Mouse (Mus musculus): Measurements from ENCODE around the gene Prkag2.
"Not testable (repeated sequence)": the region's sequence is repeated elsewhere in the genome, so short reads cannot be mapped to it uniquely, and the experiment has no call there.

Prkag2 gene

GRCm38 (mm10) chr5:24873221-24873620, 227.2 kb downstream of the Prkag2 start:
- DNase-seq (ENCODE audit: low read depth, low spot score): no peak

GRCm38 (mm10) chr5:24871276-24871675, 229.2 kb downstream of the Prkag2 start:
- no peak for DNase-seq (ENCODE audit: low read depth, low spot score)

GRCm38 (mm10) chr5:24869796-24870289, 230.6 kb downstream of the Prkag2 start:
- DNase-seq (ENCODE audit: low read depth, low spot score): no peak

- DNase-seq (ENCODE audit: low read depth, low spot score): no peak
Measured at GRCm38 (mm10) chr5:24863804-24864203, 236.6 kb downstream of the Prkag2 start.

GRCm38 (mm10) chr5:24861449-24861930, 239.0 kb downstream of the Prkag2 start:
- no peak for DNase-seq (ENCODE audit: low read depth, low spot score)

GRCm38 (mm10) chr5:24860635-24861448, 239.6 kb downstream of the Prkag2 start:
- DNase-seq (ENCODE audit: low read depth, low spot score): no peak

- DNase-seq (ENCODE audit: low read depth, low spot score): no peak
Measured at GRCm38 (mm10) chr5:24859771-24860540, 240.5 kb downstream of the Prkag2 start.

GRCm38 (mm10) chr5:24854827-24855600, 245.4 kb downstream of the Prkag2 start:
- DNase-seq (ENCODE audit: low read depth, low spot score): no peak

GRCm38 (mm10) chr5:24854256-24854655, 246.2 kb downstream of the Prkag2 start:
- no peak for DNase-seq (ENCODE audit: low read depth, low spot score)

GRCm38 (mm10) chr5:24848261-24848660, 252.2 kb downstream of the Prkag2 start:
- DNase-seq (ENCODE audit: low read depth, low spot score): not testable (repeated sequence)

- DNase-seq (ENCODE audit: low read depth, low spot score): peak; percentile 30
Measured at GRCm38 (mm10) chr5:24843841-24844240, 256.6 kb downstream of the Prkag2 start.

GRCm38 (mm10) chr5:24843103-24843475, 257.4 kb downstream of the Prkag2 start:
- DNase-seq (ENCODE audit: low read depth, low spot score): peak; percentile 68

- DNase-seq (ENCODE audit: low read depth, low spot score): peak; percentile 99
Measured at GRCm38 (mm10) chr5:24842274-24843102, 258.0 kb downstream of the Prkag2 start, which contains the start of gene Rheb. Gene Rheb, minus strand, starts transcription at chr5:24842624.

- no peak for DNase-seq (ENCODE audit: low read depth, low spot score)
Measured at GRCm38 (mm10) chr5:24841662-24842273, 258.7 kb downstream of the Prkag2 start.

- peak; percentile 27 for DNase-seq (ENCODE audit: low read depth, low spot score)
Measured at GRCm38 (mm10) chr5:24840975-24841431, 259.4 kb downstream of the Prkag2 start.

GRCm38 (mm10) chr5:24834491-24834890, 266.0 kb downstream of the Prkag2 start:
- DNase-seq (ENCODE audit: low read depth, low spot score): no peak

GRCm38 (mm10) chr5:24831912-24832311, 268.5 kb downstream of the Prkag2 start:
- no peak for DNase-seq (ENCODE audit: low read depth, low spot score)

GRCm38 (mm10) chr5:24828446-24828845, 272.0 kb downstream of the Prkag2 start:
- DNase-seq (ENCODE audit: low read depth, low spot score): no peak

- DNase-seq (ENCODE audit: low read depth, low spot score): no peak
Measured at GRCm38 (mm10) chr5:24827173-24827572, 273.3 kb downstream of the Prkag2 start.
